Mouse (Mus musculus) small intestine, adult 2 months (tissue): ENCODE data around the gene Mpzl2.

Experiments
- CTCF ChIP-seq: fragments of 200-500 bp; IDR thresholded peaks from 2 replicates; pipeline ENCODE4 v1.5.1; 2012; ENCODE audit warnings: low read depth, mild to moderate bottlenecking, control low read depth, inconsistent platforms, low read length, moderate library complexity, mixed read lengths; ENCODE audit not compliant: insufficient replicate concordance, insufficient read length; ENCODE audit errors: extremely low read depth
- POLR2A ChIP-seq: fragments of 200-500 bp; IDR thresholded peaks from 2 replicates; pipeline ENCODE4 v1.6.1; 2012; ENCODE audit warnings: low read depth, mild to moderate bottlenecking, control low read depth, inconsistent platforms, low read length, moderate library complexity

GRCm38 (mm10) chr9:44999776-45000175, 39.8 kb upstream of the Mpzl2 start:
- TF ChIP-seq CTCF (no peak), POLR2A (no peak)
